Mouse (Mus musculus) neural tube, embryonic 12.5 days (tissue): ENCODE measurements at regions not wholly inside any gene's neighbourhood (a gene's known extent, or its start where the extent isn't known, plus 50 kb on each side); places are given as distances from the start of the nearest gene placed in this dataset.
"Not testable (repeated sequence)": the region's sequence is repeated elsewhere in the genome, so short reads cannot be mapped to it uniquely, and the experiment has no call there.

Experiments used
- ATAC-seq: fragments of 200-750 bp; cut with Nextera tagmentation; 2 replicates; pipeline ENCODE4 v1.8.0; 2017; ENCODE audit warnings: low read depth, mild to moderate bottlenecking, moderate TSS enrichment, moderate library complexity; ENCODE audit not compliant: low FRiP score
- H3K27ac ChIP-seq: fragments of 300-500 bp; sonication (generic); 2 replicates; pipeline ENCODE4 v1.5.1; 2016
- H3K27me3 ChIP-seq: fragments of 300-500 bp; sonication (generic); replicated peaks from 2 replicates; pipeline ENCODE4 v1.6.1; 2016; ENCODE audit warnings: mild to moderate bottlenecking
- H3K36me3 ChIP-seq: fragments of 300-500 bp; sonication (generic); 2 replicates; pipeline ENCODE4 v1.6.1; 2016; ENCODE audit warnings: mild to moderate bottlenecking
- H3K4me1 ChIP-seq: fragments of 300-500 bp; sonication (generic); 2 replicates; pipeline ENCODE4 v1.6.1; 2016
- H3K4me2 ChIP-seq: fragments of 300-500 bp; sonication (generic); replicated peaks from 2 replicates; pipeline ENCODE4 v1.6.1; 2016; ENCODE audit warnings: mild to moderate bottlenecking
- H3K4me3 ChIP-seq: fragments of 300-500 bp; sonication (generic); 2 replicates; pipeline ENCODE4 v1.5.1; 2016
- H3K9ac ChIP-seq: fragments of 300-500 bp; sonication (generic); 2 replicates; pipeline ENCODE4 v1.6.1; 2016; ENCODE audit warnings: mild to moderate bottlenecking
- H3K9me3 ChIP-seq: fragments of 300-500 bp; sonication (generic); 2 replicates; pipeline ENCODE4 v1.6.1; 2016; ENCODE audit warnings: mild to moderate bottlenecking
- WGBS: fragments of 180-500 bp; shearing (Covaris S2); methylation state at CpG from one replicate; pipeline ENCODE4 v1.1.7; 2016; 5-methylcytosine and 5-hydroxymethylcytosine counted together

- H3K9ac ChIP-seq, result peak overlapping the region; percentile 45
- H3K9me3 ChIP-seq, H3K36me3 ChIP-seq, H3K4me1 ChIP-seq, H3K27me3 ChIP-seq, H3K27ac ChIP-seq: not testable (repeated sequence)
- peak overlapping the region; percentile 36 for H3K4me3 ChIP-seq
- peak overlapping the region; percentile 61 for H3K4me2 ChIP-seq
- peak; percentile 54 for ATAC-seq
- WGBS, result under 1% methylated on average over 26 of the region's 52 CpGs
These were observed 60.1 kb downstream of the Dynlt1b start for GRCm38 (mm10) chr17:6489926-6490564.

- not testable (repeated sequence) for H3K4me1 ChIP-seq, H3K4me3 ChIP-seq, H3K9ac ChIP-seq, H3K9me3 ChIP-seq, H3K36me3 ChIP-seq, H3K4me2 ChIP-seq, H3K27ac ChIP-seq, H3K27me3 ChIP-seq
- WGBS, result no CpG with 5 or more reads among the region's 15 CpGs
- 0 out of 2 replicates have a peak, but pooled peaks have one; percentile 8 for ATAC-seq
These were observed 60.6 kb downstream of the Dynlt1b start for GRCm38 (mm10) chr17:6490565-6490935.

DNA sequence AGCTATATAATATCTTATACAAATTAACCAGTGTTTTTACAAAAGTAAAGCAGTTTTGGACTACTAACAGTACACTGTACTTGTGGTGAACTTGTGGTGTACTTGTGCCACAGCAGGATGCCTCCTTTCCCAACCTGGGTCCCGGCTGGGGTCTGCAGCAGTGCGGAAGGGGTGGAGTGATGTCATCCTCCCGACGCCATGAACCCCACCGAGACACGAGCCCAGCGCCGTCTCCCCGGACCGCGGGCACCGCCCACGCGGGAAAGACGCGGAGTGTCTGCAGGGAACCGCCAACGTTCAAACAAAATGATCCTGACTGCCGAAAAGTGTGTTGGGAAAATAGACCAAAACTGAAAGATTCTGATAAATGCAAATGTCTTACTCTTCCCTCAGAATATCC lies 62.6 kb downstream of the Dynlt1b start:
- not testable (repeated sequence) for H3K27ac ChIP-seq, H3K4me1 ChIP-seq, H3K36me3 ChIP-seq, H3K27me3 ChIP-seq, H3K9me3 ChIP-seq
- WGBS, result 29% methylated on average over 19 of the region's 19 CpGs
- peak overlapping the region; percentile 50 for H3K4me2 ChIP-seq
- peak; percentile 59; the same call in 1 of the 2 replicates for ATAC-seq
- H3K4me3 ChIP-seq, result peak overlapping the region; percentile 13
- H3K9ac ChIP-seq, result 0 out of 2 replicates have a peak overlapping the region, but pooled peaks have one; percentile 8

GRCm38 (mm10) chr17:6492950-6493349 lies 63.0 kb downstream of the Dynlt1b start:
- 37% methylated on average over 23 of the region's 23 CpGs for WGBS
- Histone ChIP-seq H3K4me2 (peak overlapping the region; percentile 50), H3K4me3 (0 out of 2 replicates have a peak overlapping the region, but pooled peaks have one; percentile 9)
- not testable (repeated sequence) for H3K9ac ChIP-seq, H3K36me3 ChIP-seq, H3K9me3 ChIP-seq, H3K27me3 ChIP-seq, H3K27ac ChIP-seq, H3K4me1 ChIP-seq
- peak; percentile 49; the same call in 1 of the 2 replicates for ATAC-seq

GRCm38 (mm10) chr17:6496491-6496890 lies 66.6 kb downstream of the Dynlt1b start:
- H3K36me3 ChIP-seq, H3K9ac ChIP-seq, H3K27ac ChIP-seq, H3K4me1 ChIP-seq, H3K4me2 ChIP-seq, H3K9me3 ChIP-seq, H3K4me3 ChIP-seq, H3K27me3 ChIP-seq, ATAC-seq: not testable (repeated sequence)
- WGBS, result 90% methylated on average over 9 of the region's 9 CpGs

DNA sequence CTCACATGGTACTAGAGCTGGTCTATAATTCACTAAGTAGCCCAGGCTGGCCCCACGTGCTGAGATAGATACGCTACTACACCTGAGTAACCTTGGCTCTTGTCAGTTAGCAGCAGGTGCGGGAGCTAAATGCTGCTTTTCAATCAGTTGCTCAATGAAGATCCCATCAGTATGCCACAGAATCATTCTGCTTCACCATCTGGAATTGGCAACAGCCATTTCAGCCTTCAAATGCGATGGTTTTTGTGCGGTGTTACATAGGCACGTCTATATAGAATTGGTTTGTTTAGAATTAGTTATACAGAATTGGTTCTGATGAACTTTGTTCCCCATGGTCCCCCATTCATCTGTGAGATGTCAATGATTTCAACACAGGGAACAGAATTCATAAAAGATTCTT lies 72.8 kb downstream of the Dynlt1b start:
- H3K27me3 ChIP-seq, ATAC-seq, H3K9ac ChIP-seq, H3K4me2 ChIP-seq, H3K9me3 ChIP-seq, H3K4me1 ChIP-seq, H3K36me3 ChIP-seq, H3K27ac ChIP-seq, H3K4me3 ChIP-seq: not testable (repeated sequence)
- WGBS, result 91% methylated on average over 4 of the region's 6 CpGs

- not testable (repeated sequence) for H3K4me1 ChIP-seq, ATAC-seq, H3K36me3 ChIP-seq, H3K4me2 ChIP-seq, H3K27ac ChIP-seq, H3K27me3 ChIP-seq, H3K4me3 ChIP-seq, H3K9me3 ChIP-seq, H3K9ac ChIP-seq
- 88% methylated on average over 6 of the region's 6 CpGs for WGBS
These were observed 76.0 kb downstream of the Dynlt1b start for GRCm38 (mm10) chr17:6505896-6506295.

GRCm38 (mm10) chr17:6515128-6515527 lies 85.2 kb downstream of the Dynlt1b start:
- ATAC-seq, H3K4me2 ChIP-seq, H3K27me3 ChIP-seq, H3K4me1 ChIP-seq, H3K36me3 ChIP-seq, H3K9me3 ChIP-seq, H3K27ac ChIP-seq, H3K4me3 ChIP-seq, H3K9ac ChIP-seq: not testable (repeated sequence)
- WGBS, result 92% methylated on average over 5 of the region's 8 CpGs

DNA sequence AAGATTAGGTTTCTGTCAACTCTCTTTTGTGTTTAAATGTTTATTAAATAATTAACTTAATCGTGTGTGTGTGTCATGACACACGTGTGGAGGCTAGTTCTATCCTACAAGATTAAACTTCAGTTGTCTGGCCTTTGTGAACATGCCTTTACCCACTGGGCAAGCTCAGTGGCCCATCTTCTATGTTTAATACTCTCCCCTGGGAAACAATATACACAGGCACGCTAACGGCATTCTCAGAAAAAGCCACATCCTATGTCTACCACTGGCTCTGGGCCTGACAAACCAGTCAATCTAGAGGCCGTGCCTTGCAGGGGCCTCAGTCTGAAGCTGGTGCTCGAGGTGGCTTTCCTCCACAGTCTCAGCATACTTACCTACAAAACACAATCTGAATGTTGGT lies 82.4 kb upstream of the Dynlt1c start:
- not testable (repeated sequence) for H3K36me3 ChIP-seq, H3K27ac ChIP-seq, H3K4me3 ChIP-seq, H3K9ac ChIP-seq, H3K27me3 ChIP-seq, H3K4me2 ChIP-seq, H3K4me1 ChIP-seq, ATAC-seq, H3K9me3 ChIP-seq
- WGBS, result 82% methylated on average over 6 of the region's 6 CpGs

- not testable (repeated sequence) for H3K4me2 ChIP-seq, H3K27me3 ChIP-seq, H3K9me3 ChIP-seq, H3K27ac ChIP-seq, H3K36me3 ChIP-seq, ATAC-seq, H3K9ac ChIP-seq, H3K4me3 ChIP-seq, H3K4me1 ChIP-seq
- 87% methylated on average over 2 of the region's 2 CpGs for WGBS
These were observed 81.5 kb upstream of the Dynlt1c start for GRCm38 (mm10) chr17:6520001-6520400.

DNA sequence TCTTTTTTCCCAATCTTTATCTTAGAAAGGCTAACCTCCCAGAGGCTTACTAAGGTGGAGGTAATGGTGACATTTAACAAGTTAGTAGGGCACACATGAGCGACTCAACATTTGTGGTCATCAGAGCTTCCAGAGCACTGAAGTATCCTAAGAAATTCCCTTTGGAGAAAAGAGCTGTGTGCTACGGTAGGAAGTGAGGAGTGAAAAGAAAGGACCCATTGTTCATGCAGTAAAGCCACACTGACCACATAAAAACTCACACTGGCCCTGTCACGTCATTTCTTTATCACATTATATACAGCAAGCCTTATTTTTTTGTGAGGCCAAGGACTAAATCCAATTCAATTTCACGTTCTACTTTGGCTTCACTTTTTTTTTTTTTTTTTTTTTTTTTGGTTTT lies 80.7 kb upstream of the Dynlt1c start:
- not testable (repeated sequence) for H3K4me3 ChIP-seq, H3K36me3 ChIP-seq, H3K9me3 ChIP-seq, H3K4me1 ChIP-seq, H3K27me3 ChIP-seq, H3K27ac ChIP-seq, H3K9ac ChIP-seq, ATAC-seq, H3K4me2 ChIP-seq
- WGBS, result 45% methylated on average over 4 of the region's 4 CpGs

DNA sequence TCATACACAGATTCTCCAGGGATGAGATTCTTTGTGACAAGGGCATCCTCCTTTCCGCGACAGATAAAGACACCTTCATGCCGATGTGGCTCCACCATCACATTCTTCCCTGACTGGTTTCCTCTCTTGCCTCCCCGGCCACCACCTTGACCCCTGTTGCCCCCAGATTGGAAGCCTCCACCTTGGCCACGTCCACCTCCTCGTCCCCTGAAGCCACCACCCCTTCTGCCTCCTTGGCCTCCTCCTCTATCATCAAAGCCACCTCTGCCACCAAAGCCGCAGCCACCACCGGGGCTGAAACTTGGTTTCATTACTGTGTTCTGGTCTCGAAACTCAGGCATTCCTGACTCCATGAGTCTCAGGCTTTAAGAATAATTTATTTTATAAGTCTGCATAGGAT lies 79.3 kb upstream of the Dynlt1c start:
- WGBS, result 86% methylated on average over 6 of the region's 9 CpGs
- not testable (repeated sequence) for H3K4me3 ChIP-seq, H3K9me3 ChIP-seq, H3K36me3 ChIP-seq, H3K4me2 ChIP-seq, H3K9ac ChIP-seq, ATAC-seq, H3K4me1 ChIP-seq, H3K27me3 ChIP-seq, H3K27ac ChIP-seq

DNA sequence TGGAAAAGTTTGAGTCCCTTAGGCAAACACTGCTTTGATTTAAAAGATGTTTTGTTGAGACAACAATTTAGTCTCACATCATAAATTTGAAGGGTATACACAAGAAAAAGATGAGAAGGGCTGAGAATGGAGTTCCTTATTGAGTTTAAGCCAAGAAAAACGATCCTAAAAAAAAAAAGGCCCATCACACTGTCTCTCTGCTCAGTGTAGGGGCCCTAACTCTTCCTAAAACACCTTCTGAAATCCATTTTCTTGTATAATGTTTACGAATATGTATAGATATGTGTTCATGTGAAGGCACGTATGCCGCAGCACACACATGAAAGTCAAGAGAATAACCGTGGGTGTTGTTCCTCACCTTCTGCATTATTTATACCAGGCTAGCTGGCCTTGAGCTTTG lies 62.7 kb upstream of the Dynlt1c start:
- not testable (repeated sequence) for ATAC-seq, H3K36me3 ChIP-seq, H3K9ac ChIP-seq, H3K9me3 ChIP-seq, H3K27ac ChIP-seq, H3K27me3 ChIP-seq, H3K4me2 ChIP-seq, H3K4me3 ChIP-seq, H3K4me1 ChIP-seq
- WGBS, result no CpG with 5 or more reads among the region's 5 CpGs
